Mouse (Mus musculus) C2C12 (cell line): ENCODE measurements around the gene Prcd.

Experiments used
- CTCF ChIP-seq: IDR thresholded peaks from one replicate; pipeline ENCODE4 v1.5.1; 2011; ENCODE audit not compliant: control insufficient read depth, insufficient read depth, insufficient read length
- FOSL1 ChIP-seq: IDR thresholded peaks from one replicate; pipeline ENCODE4 v1.8.0; 2011; ENCODE audit warnings: mild to moderate bottlenecking, low read length; ENCODE audit not compliant: poor library complexity, insufficient read depth, severe bottlenecking
- MAX ChIP-seq: IDR thresholded peaks from one replicate; pipeline ENCODE4 v1.6.1; 2011; ENCODE audit warnings: mild to moderate bottlenecking, control low read depth

- TF ChIP-seq CTCF (no peak), FOSL1 (no peak), MAX (no peak)
Measured at GRCm38 (mm10) chr11:116661291-116661947, 8.1 kb downstream of the Prcd start.
